Mouse (Mus musculus) C2C12 (cell line): ENCODE results near the gene Pcnx.

Experiments
- CTCF ChIP-seq: IDR thresholded peaks from one replicate; pipeline ENCODE4 v1.5.1; 2011; ENCODE audit not compliant: control insufficient read depth, insufficient read depth, insufficient read length
- MAX ChIP-seq: IDR thresholded peaks from one replicate; pipeline ENCODE4 v1.6.1; 2011; ENCODE audit warnings: mild to moderate bottlenecking, control low read depth
- MYOD1 ChIP-seq: IDR thresholded peaks from one replicate; pipeline ENCODE4 v1.6.1; 2011; ENCODE audit warnings: low read depth; ENCODE audit not compliant: control insufficient read depth, insufficient read length
- MYOG ChIP-seq: IDR thresholded peaks from one replicate; pipeline ENCODE4 v1.6.1; 2011; ENCODE audit not compliant: control insufficient read depth, insufficient read length; ENCODE audit errors: extremely low read depth
- USF1 ChIP-seq: IDR thresholded peaks from one replicate; pipeline ENCODE4 v1.6.1; 2011; ENCODE audit warnings: low read depth, mild to moderate bottlenecking, control low read depth, moderate library complexity

GRCm38 (mm10) chr12:81971042-81971883 is 111.4 kb downstream of the Pcnx start:
- no peak for TF ChIP-seq CTCF
- no peak for TF ChIP-seq MAX
- no peak for TF ChIP-seq MYOG
- TF ChIP-seq MYOD1, result peak; percentile 23
- TF ChIP-seq USF1, result no peak
